Mouse (Mus musculus): ENCODE results near the gene Ahrr. TPM values are rescaled to one million over a fixed set of nuclear protein-coding genes. Genes with fewer than 3 reads are reported as not detected.

Gene Ahrr
- 0.20 and 0.48 TPM in 2 replicates for polyA plus RNA-seq (2014; fragmentation: Nextera tagmentation; extraction: Ambion mirVana)

DNA sequence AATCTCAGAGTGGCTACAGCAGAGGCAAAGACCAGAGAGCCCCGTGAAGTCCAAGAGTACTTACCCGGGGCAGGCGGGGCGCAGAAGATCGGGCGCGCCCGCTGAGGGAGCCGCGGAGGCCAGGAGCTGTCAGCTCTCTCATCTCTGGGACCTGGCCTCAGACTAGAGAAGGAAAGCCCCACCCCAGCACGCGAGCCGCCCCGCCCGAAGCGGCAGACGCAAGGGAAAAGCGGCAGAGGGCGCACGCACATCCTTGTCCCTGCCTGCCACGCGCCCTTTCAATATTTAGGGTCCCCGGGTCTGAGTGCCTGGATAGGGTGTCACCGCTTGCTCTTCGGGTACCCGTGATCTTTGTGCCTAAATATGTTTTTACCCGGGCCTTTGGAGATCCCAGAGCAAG lies at the start of gene Ahrr:
Gene Ahrr (minus strand): TSS at position 165 of the 400 bp plus-strand sequence.
- Histone ChIP-seq H3K36me3 (ENCODE audit: control insufficient read depth, insufficient read depth, low read length) (no peaks in the 10 kb centered on the region), H3K27me3 (ENCODE audit: control insufficient read depth, insufficient read depth, low read length) (no peaks in the 10 kb centered on the region), H3K27ac (ENCODE audit: low read depth, low read length) (no peak within 1 kb of the TSS), H3K9me3 (ENCODE audit: control insufficient read depth, low read length) (no peaks in the 10 kb centered on the region), H3K9ac (replicated peaks; ENCODE audit: low read depth, low read length) (no peak within 1 kb of the TSS), H3K4me3 (ENCODE audit: low read depth, low read length) (peak within 1 kb of the TSS; percentile 16), H3K4me2 (ENCODE audit: low read depth, low read length) (peak within 1 kb of the TSS; percentile 40), H3K4me1 (ENCODE audit: control insufficient read depth, insufficient read depth, low read length) (peaks cover 3% of the 10 kb centered on the region; the same call in 1 of the 2 replicates)
- ATAC-seq (ENCODE audit: low read depth) = peak; percentile 11; the same call in 1 of the 2 replicates
- WGBS = 2% methylated on average over 27 of the region's 27 CpGs

DNA sequence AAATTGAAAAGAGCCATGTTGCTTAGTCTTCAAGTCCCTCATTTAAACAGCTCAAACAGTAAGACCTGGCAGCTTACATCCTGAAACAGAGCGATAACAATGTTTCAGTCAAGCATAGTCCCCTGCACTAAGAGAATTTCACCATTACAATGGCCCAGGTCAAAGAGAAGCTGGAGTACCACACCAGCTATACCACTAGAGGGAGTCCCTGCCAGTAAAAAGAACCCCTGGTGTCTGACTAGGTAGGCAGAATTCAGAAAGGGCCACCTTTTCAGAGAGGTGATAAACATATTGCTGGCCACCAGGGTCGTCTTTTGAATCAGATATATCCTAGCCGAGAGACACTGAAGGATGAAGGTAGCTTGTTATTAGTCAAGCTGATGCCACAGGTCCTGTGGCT lies 48.9 kb upstream of the Ahrr start:
- Histone ChIP-seq H3K9ac (replicated peaks; ENCODE audit: low read depth, low read length) (no peak overlapping the region), H3K4me3 (ENCODE audit: low read depth, low read length) (no peak overlapping the region), H3K4me1 (ENCODE audit: control insufficient read depth, insufficient read depth, low read length) (no peaks in the 10 kb centered on the region), H3K9me3 (ENCODE audit: control insufficient read depth, low read length) (no peaks in the 10 kb centered on the region), H3K36me3 (ENCODE audit: control insufficient read depth, insufficient read depth, low read length) (peaks cover 35% of the 10 kb centered on the region), H3K27me3 (ENCODE audit: control insufficient read depth, insufficient read depth, low read length) (no peaks in the 10 kb centered on the region), H3K4me2 (ENCODE audit: low read depth, low read length) (no peak overlapping the region), H3K27ac (ENCODE audit: low read depth, low read length) (no peak overlapping the region)
- 63% methylated on average over 3 of the region's 3 CpGs for WGBS
- peak; percentile 70 for ATAC-seq (ENCODE audit: low read depth)

DNA sequence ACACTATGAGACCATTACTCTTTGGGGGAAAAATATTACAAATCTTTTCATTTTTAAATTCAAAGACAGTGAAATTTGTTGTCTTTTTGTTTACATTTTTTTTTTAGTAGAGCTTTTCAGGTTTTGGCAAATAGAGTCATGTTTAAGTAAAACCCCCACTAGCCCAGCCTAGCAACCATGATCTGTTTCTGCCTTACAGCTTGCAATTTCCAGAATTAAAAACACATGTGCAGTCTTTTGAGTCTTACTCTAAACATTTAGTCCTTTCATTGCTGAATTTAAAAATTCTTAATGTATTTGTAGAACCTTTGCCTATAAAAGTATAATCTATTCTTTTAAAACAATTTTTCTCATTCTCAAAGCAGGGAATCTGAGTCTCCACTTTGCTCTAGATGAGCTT lies 37.2 kb upstream of the Ahrr start:
- no peaks in the 10 kb centered on the region for H3K9me3 ChIP-seq (ENCODE audit: control insufficient read depth, low read length)
- ATAC-seq (ENCODE audit: low read depth) = no peak
- H3K4me2 ChIP-seq (ENCODE audit: low read depth, low read length) = no peak overlapping the region
- no peaks in the 10 kb centered on the region for H3K27me3 ChIP-seq (ENCODE audit: control insufficient read depth, insufficient read depth, low read length)
- peaks cover 56% of the 10 kb centered on the region for H3K36me3 ChIP-seq (ENCODE audit: control insufficient read depth, insufficient read depth, low read length)
- H3K4me1 ChIP-seq (ENCODE audit: control insufficient read depth, insufficient read depth, low read length) = no peaks in the 10 kb centered on the region
- H3K27ac ChIP-seq (ENCODE audit: low read depth, low read length) = no peak overlapping the region
- no peak overlapping the region for H3K9ac ChIP-seq (replicated peaks; ENCODE audit: low read depth, low read length)
- H3K4me3 ChIP-seq (ENCODE audit: low read depth, low read length) = no peak overlapping the region

DNA sequence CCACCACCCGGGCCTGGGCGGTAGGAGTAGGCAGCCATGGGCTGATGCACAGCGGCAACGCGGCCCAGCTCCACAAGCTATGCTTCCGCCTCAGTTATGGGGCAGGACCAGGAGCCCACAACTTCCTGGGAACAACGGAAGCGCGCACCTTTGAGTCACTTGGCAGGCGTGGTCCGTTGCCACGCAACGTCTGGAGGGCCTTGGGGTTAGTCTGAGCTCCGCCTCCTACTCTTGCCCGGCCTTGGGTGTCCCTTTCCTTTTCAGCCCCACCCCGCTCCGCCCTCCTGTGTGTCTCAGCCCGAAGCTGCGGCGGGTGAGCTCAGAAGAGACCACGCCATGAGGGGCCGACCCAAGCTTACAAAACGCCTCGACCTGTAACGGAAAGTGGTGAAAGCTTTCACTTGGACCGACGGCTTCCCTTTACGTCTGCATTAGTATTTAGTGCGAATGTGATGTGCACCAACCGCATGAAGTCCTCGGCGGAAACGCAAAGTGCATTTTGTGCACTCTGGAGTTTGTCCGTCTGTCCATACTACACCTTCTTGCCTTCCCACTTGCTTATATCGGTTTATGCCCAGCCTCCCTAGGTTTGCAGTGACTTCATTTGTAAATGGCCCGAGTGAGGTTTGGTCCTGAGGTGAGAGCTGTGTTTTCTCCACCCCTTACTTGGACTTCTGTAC lies 25.2 kb upstream of the Ahrr start, which contains the start of gene Pdcd6:
Gene Pdcd6 (minus strand): TSS at position 411 of the 680 bp plus-strand sequence.
- under 1% methylated on average over 36 of the region's 36 CpGs for WGBS
- peaks cover 15% of the 10 kb centered on the region for H3K36me3 ChIP-seq (ENCODE audit: control insufficient read depth, insufficient read depth, low read length)
- H3K9me3 ChIP-seq (ENCODE audit: control insufficient read depth, low read length) = no peaks in the 10 kb centered on the region
- peak; percentile 99 for ATAC-seq (ENCODE audit: low read depth)
- H3K4me3 ChIP-seq (ENCODE audit: low read depth, low read length) = peak within 1 kb of the TSS; percentile 83
- peak within 1 kb of the TSS; percentile 83 for H3K9ac ChIP-seq (replicated peaks; ENCODE audit: low read depth, low read length)
- no peaks in the 10 kb centered on the region for H3K27me3 ChIP-seq (ENCODE audit: control insufficient read depth, insufficient read depth, low read length)
- peak within 1 kb of the TSS; percentile 94 for H3K4me2 ChIP-seq (ENCODE audit: low read depth, low read length)
- H3K27ac ChIP-seq (ENCODE audit: low read depth, low read length) = peak within 1 kb of the TSS; percentile 52
- peaks cover 11% of the 10 kb centered on the region for H3K4me1 ChIP-seq (ENCODE audit: control insufficient read depth, insufficient read depth, low read length)

DNA sequence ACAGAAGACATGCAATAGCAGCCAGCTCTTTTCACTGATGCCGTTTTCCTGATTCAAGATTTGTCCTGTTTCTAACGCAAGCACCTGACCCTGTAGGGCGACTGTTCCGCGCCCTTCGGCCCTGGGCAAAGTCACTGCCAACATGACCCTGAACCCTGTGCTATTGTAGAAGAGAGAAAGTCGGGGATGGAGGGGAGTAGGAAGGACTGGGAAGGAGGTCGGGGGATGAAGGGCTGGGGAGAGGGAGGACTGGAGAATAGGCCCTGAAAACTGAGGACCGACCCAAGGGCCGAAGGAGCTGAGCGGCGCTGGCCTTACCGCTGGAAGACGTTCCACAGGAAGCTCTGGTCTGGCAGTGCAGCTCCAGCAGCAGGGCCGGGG lies 24.6 kb upstream of the Ahrr start:
- Histone ChIP-seq H3K27ac (ENCODE audit: low read depth, low read length) (peak overlapping the region; percentile 52), H3K9ac (replicated peaks; ENCODE audit: low read depth, low read length) (peak overlapping the region; percentile 83), H3K4me3 (ENCODE audit: low read depth, low read length) (peak overlapping the region; percentile 83), H3K27me3 (ENCODE audit: control insufficient read depth, insufficient read depth, low read length) (no peaks in the 10 kb centered on the region), H3K4me2 (ENCODE audit: low read depth, low read length) (peak overlapping the region; percentile 94), H3K36me3 (ENCODE audit: control insufficient read depth, insufficient read depth, low read length) (peaks cover 10% of the 10 kb centered on the region), H3K9me3 (ENCODE audit: control insufficient read depth, low read length) (no peaks in the 10 kb centered on the region), H3K4me1 (ENCODE audit: control insufficient read depth, insufficient read depth, low read length) (peaks cover 11% of the 10 kb centered on the region)
- WGBS = 3% methylated on average over 15 of the region's 15 CpGs
- ATAC-seq (ENCODE audit: low read depth) = no peak; the same call in 1 of the 2 replicates

DNA sequence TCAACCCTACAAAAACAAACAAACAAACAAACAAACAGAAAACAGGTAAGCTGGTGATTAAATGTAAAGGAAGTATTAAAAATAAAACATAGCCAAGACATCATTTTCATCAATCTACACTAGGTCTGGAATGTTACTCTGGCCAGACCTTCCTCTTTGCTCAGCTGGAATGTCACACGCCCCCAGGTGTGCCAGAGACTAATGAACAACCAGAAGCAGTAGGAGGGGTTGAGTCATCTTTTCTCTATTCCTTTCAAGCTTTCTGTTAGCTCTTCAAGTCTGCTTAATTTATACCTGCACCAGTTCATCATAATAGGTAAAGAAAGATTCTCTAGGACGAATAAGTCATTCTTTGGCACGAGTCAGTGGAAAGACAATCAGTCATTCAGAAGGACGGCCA lies 24.3 kb upstream of the Ahrr start:
- H3K27ac ChIP-seq (ENCODE audit: low read depth, low read length) = peak overlapping the region; percentile 52
- H3K9ac ChIP-seq (replicated peaks; ENCODE audit: low read depth, low read length) = peak overlapping the region; percentile 83
- ATAC-seq (ENCODE audit: low read depth) = no peak
- 0 out of 2 replicates have a peak, but pooled peaks cover 11% of the 10 kb centered on the region for H3K36me3 ChIP-seq (ENCODE audit: control insufficient read depth, insufficient read depth, low read length)
- WGBS = 35% methylated on average over 4 of the region's 4 CpGs
- peak overlapping the region; percentile 94 for H3K4me2 ChIP-seq (ENCODE audit: low read depth, low read length)
- H3K4me3 ChIP-seq (ENCODE audit: low read depth, low read length) = peak overlapping the region; percentile 83
- H3K9me3 ChIP-seq (ENCODE audit: control insufficient read depth, low read length) = no peaks in the 10 kb centered on the region
- no peaks in the 10 kb centered on the region for H3K27me3 ChIP-seq (ENCODE audit: control insufficient read depth, insufficient read depth, low read length)
- H3K4me1 ChIP-seq (ENCODE audit: control insufficient read depth, insufficient read depth, low read length) = peaks cover 11% of the 10 kb centered on the region

DNA sequence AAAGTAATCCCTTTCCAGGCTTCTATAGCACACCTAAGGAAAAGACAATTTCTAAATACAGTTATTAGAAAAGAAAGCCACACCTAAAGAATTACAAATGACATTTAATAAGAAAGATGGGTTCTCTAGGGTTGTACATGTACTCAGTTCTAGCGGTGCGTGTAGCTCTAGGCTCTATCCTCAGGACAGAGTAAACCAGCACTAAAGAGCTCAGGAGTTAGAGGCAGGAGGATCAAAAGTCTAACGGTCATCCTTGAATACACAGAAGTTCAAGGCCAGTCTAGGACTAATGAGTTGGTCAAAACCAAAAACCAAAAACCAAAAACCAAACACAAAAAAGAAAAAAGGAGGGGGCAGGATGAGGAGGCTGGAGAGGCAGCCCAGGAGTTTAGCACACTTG lies 22.5 kb upstream of the Ahrr start:
- no peak overlapping the region for H3K9ac ChIP-seq (replicated peaks; ENCODE audit: low read depth, low read length)
- no peaks in the 10 kb centered on the region for H3K9me3 ChIP-seq (ENCODE audit: control insufficient read depth, low read length)
- ATAC-seq (ENCODE audit: low read depth) = no peak
- peaks cover 15% of the 10 kb centered on the region for H3K36me3 ChIP-seq (ENCODE audit: control insufficient read depth, insufficient read depth, low read length)
- no peak overlapping the region for H3K4me2 ChIP-seq (ENCODE audit: low read depth, low read length)
- WGBS = 97% methylated on average over 3 of the region's 3 CpGs
- H3K27ac ChIP-seq (ENCODE audit: low read depth, low read length) = no peak overlapping the region
- peaks cover 11% of the 10 kb centered on the region for H3K4me1 ChIP-seq (ENCODE audit: control insufficient read depth, insufficient read depth, low read length)
- no peaks in the 10 kb centered on the region for H3K27me3 ChIP-seq (ENCODE audit: control insufficient read depth, insufficient read depth, low read length)
- no peak overlapping the region for H3K4me3 ChIP-seq (ENCODE audit: low read depth, low read length)

DNA sequence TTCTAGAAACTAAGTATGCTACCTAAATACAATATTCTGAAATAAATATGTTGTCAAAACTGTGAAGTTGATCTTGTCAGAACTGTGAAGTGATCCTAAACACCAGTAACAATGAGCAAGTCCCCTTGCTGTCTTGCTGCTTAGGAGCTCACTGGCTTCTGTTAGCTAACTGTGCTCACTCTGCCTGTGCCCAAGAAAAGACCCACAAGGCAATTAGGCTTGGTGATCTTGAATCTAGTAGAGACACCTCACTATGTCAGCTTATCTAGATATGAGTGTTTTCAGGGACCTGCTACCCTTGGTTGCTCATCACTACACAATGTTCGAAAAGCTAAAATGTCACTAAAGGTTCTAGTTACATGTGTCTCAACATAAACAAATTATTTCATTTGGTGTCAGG lies 13.6 kb upstream of the Ahrr start:
- Histone ChIP-seq H3K9ac (replicated peaks; ENCODE audit: low read depth, low read length) (no peak overlapping the region), H3K36me3 (ENCODE audit: control insufficient read depth, insufficient read depth, low read length) (peaks cover 56% of the 10 kb centered on the region), H3K4me3 (ENCODE audit: low read depth, low read length) (no peak overlapping the region), H3K27me3 (ENCODE audit: control insufficient read depth, insufficient read depth, low read length) (no peaks in the 10 kb centered on the region), H3K9me3 (ENCODE audit: control insufficient read depth, low read length) (no peaks in the 10 kb centered on the region), H3K4me1 (ENCODE audit: control insufficient read depth, insufficient read depth, low read length) (no peaks in the 10 kb centered on the region), H3K4me2 (ENCODE audit: low read depth, low read length) (no peak overlapping the region), H3K27ac (ENCODE audit: low read depth, low read length) (no peak overlapping the region)
- WGBS = 93% methylated on average over 1 of the region's 1 CpGs
- ATAC-seq (ENCODE audit: low read depth) = no peak

DNA sequence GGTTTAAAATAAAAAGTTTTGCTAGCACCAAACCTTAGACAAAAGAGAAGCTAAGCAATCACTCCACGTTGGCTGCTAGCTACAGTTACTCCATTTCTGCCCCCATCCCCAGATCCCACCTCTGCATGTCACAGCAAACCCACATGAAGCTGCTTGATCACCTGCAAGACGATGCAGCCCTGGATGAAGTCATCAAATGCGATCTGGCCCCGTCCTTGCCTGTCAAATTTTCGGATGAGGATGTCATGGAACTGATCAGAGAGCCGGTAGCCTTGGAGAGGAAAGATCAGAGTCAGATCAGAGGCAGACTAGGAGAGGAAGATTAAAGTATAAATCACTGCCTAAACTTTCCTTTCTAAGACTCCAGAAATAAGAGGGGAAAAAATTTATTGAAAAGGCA lies 13.2 kb upstream of the Ahrr start:
- Histone ChIP-seq H3K27ac (ENCODE audit: low read depth, low read length) (no peak overlapping the region), H3K4me2 (ENCODE audit: low read depth, low read length) (no peak overlapping the region), H3K4me3 (ENCODE audit: low read depth, low read length) (no peak overlapping the region), H3K27me3 (ENCODE audit: control insufficient read depth, insufficient read depth, low read length) (no peaks in the 10 kb centered on the region), H3K9me3 (ENCODE audit: control insufficient read depth, low read length) (no peaks in the 10 kb centered on the region), H3K9ac (replicated peaks; ENCODE audit: low read depth, low read length) (no peak overlapping the region), H3K4me1 (ENCODE audit: control insufficient read depth, insufficient read depth, low read length) (no peaks in the 10 kb centered on the region), H3K36me3 (ENCODE audit: control insufficient read depth, insufficient read depth, low read length) (peaks cover 52% of the 10 kb centered on the region)
- 95% methylated on average over 6 of the region's 6 CpGs for WGBS
- ATAC-seq (ENCODE audit: low read depth) = no peak

All from neural tube, embryonic 14.5 days (tissue).